Mouse (Mus musculus): Measurements from ENCODE around the gene Fgfr2.

Gene Fgfr2

GRCm38 (mm10) chr7:132233732-132234131 lies 889.4 kb downstream of the Fgfr2 start:
- in situ Hi-C loops (cut with MboI, MseI), result loop anchor here in 1 of 2 experiments (5.0 to 10.0 kb wide), 2 partner anchors 309 to 671 kb away; no protein-coding TSS in a partner anchor

- in situ Hi-C loops (cut with MboI, MseI), result loop anchor here in 1 of 2 experiments (5.0 to 10.0 kb wide), 2 partner anchors 309 to 672 kb away; no protein-coding TSS in a partner anchor
Measured at GRCm38 (mm10) chr7:132232937-132233336, 890.2 kb downstream of the Fgfr2 start.

- in situ Hi-C loops (cut with MboI, MseI), result loop anchor here in 1 of 2 experiments (5.0 to 10.0 kb wide), 2 partner anchors 311 to 673 kb away; no protein-coding TSS in a partner anchor
Measured at GRCm38 (mm10) chr7:132231476-132231875, 891.7 kb downstream of the Fgfr2 start.

- in situ Hi-C loops (cut with MboI, MseI), result loop anchor here in 1 of 2 experiments (5.0 to 10.0 kb wide), 2 partner anchors 311 to 674 kb away; no protein-coding TSS in a partner anchor
Measured at GRCm38 (mm10) chr7:132230961-132231360, 892.2 kb downstream of the Fgfr2 start.

GRCm38 (mm10) chr7:132227075-132227640 lies 896.0 kb downstream of the Fgfr2 start:
- in situ Hi-C loops (cut with MboI, MseI), result loop anchor here (5.0 kb wide), 2 partner anchors 245 to 325 kb away; no protein-coding TSS in a partner anchor

- in situ Hi-C loops (cut with MboI, MseI), result loop anchor here (5.0 kb wide), 2 partner anchors 246 to 326 kb away; no protein-coding TSS in a partner anchor
Measured at GRCm38 (mm10) chr7:132226379-132227074, 896.6 kb downstream of the Fgfr2 start.

- in situ Hi-C loops (cut with MboI, MseI), result loop anchor here in 1 of 2 experiments (25.0 kb wide), 1 partner anchor 711 kb away; no protein-coding TSS in a partner anchor
Measured at GRCm38 (mm10) chr7:132223452-132224141, 899.6 kb downstream of the Fgfr2 start.

GRCm38 (mm10) chr7:132214031-132214430 lies 909.1 kb downstream of the Fgfr2 start:
- in situ Hi-C loops (cut with MboI, MseI), result loop anchor here (10.0 to 25.0 kb wide), 2 partner anchors 702 to 1219 kb away; no protein-coding TSS in a partner anchor

GRCm38 (mm10) chr7:132213460-132213859 lies 909.7 kb downstream of the Fgfr2 start:
- in situ Hi-C loops (cut with MboI, MseI), result loop anchor here (10.0 to 25.0 kb wide), 2 partner anchors 701 to 1219 kb away; no protein-coding TSS in a partner anchor

GRCm38 (mm10) chr7:132211920-132212701 lies 911.0 kb downstream of the Fgfr2 start:
- in situ Hi-C loops (cut with MboI, MseI), result loop anchor here (10.0 to 25.0 kb wide), 2 partner anchors 700 to 1217 kb away; no protein-coding TSS in a partner anchor

- in situ Hi-C loops (cut with MboI, MseI), result loop anchor here (10.0 to 25.0 kb wide), 2 partner anchors 698 to 1216 kb away; no protein-coding TSS in a partner anchor
Measured at GRCm38 (mm10) chr7:132210616-132211015, 912.5 kb downstream of the Fgfr2 start.

- in situ Hi-C loops (cut with MboI, MseI), result loop anchor here (5.0 to 25.0 kb wide), 3 partner anchors 307 to 697 kb away; no protein-coding TSS in a partner anchor
Measured at GRCm38 (mm10) chr7:132208946-132209651, 914.1 kb downstream of the Fgfr2 start.

GRCm38 (mm10) chr7:132204073-132204612 lies 919.0 kb downstream of the Fgfr2 start:
- in situ Hi-C loops (cut with MboI, MseI), result loop anchor here (10.0 to 25.0 kb wide), 2 partner anchors 669 to 692 kb away; no protein-coding TSS in a partner anchor

- in situ Hi-C loops (cut with MboI, MseI), result loop anchor here (10.0 to 25.0 kb wide), 3 partner anchors 285 to 687 kb away; no protein-coding TSS in a partner anchor
Measured at GRCm38 (mm10) chr7:132199686-132200085, 923.5 kb downstream of the Fgfr2 start.

- in situ Hi-C loops (cut with MboI, MseI), result loop anchor here in 1 of 2 experiments (10.0 kb wide), 1 partner anchor 284 kb away; no protein-coding TSS in a partner anchor
Measured at GRCm38 (mm10) chr7:132198806-132199205, 924.3 kb downstream of the Fgfr2 start.

GRCm38 (mm10) chr7:132197817-132198475 lies 925.2 kb downstream of the Fgfr2 start:
- in situ Hi-C loops (cut with MboI, MseI), result loop anchor here in 1 of 2 experiments (10.0 kb wide), 1 partner anchor 283 kb away; no protein-coding TSS in a partner anchor

- in situ Hi-C loops (cut with MboI, MseI), result loop anchor here in 1 of 2 experiments (10.0 kb wide), 1 partner anchor 282 kb away; no protein-coding TSS in a partner anchor
Measured at GRCm38 (mm10) chr7:132196581-132196980, 926.6 kb downstream of the Fgfr2 start.

GRCm38 (mm10) chr7:132193606-132194005 lies 929.5 kb downstream of the Fgfr2 start:
- in situ Hi-C loops (cut with MboI, MseI), result loop anchor here in 1 of 2 experiments (10.0 kb wide), 1 partner anchor 279 kb away; no protein-coding TSS in a partner anchor

All from T-helper 17 cell (primary cell).